Mouse (Mus musculus): ENCODE results near the gene Hnrnpr. TPM values are rescaled to one million over a fixed set of nuclear protein-coding genes. Genes with fewer than 3 reads are reported as not detected.

The Hnrnpr gene
- polyA plus RNA-seq, 1 experiment: 59.9 TPM

- TF ChIP-seq CTCF (IDR thresholded peaks at IDR 0.05; ENCODE audit: extremely low read depth, insufficient read depth, low read length): no peak
- no peak for TF ChIP-seq POLR2A (IDR thresholded peaks at IDR 0.05; ENCODE audit: extremely low read depth, insufficient read depth, low read length)
- Histone ChIP-seq H3K27ac (ENCODE audit: insufficient read depth, low read length) (no peak overlapping the region), H3K4me3 (ENCODE audit: insufficient read depth, low read length) (no peak overlapping the region), H3K4me1 (ENCODE audit: control insufficient read depth, insufficient read depth, low read length) (no peaks in the 10 kb centered on the region; the same call in 1 of the 2 replicates)
Measured at GRCm38 (mm10) chr4:136328115-136328514, 17.4 kb downstream of the Hnrnpr start.

GRCm38 (mm10) chr4:136331709-136332108 is 21.0 kb downstream of the Hnrnpr start:
- Histone ChIP-seq H3K27ac (ENCODE audit: insufficient read depth, low read length) (no peak overlapping the region), H3K4me1 (ENCODE audit: control insufficient read depth, insufficient read depth, low read length) (no peaks in the 10 kb centered on the region; the same call in 1 of the 2 replicates)
- TF ChIP-seq CTCF (IDR thresholded peaks at IDR 0.05; ENCODE audit: extremely low read depth, insufficient read depth, low read length): no peak
- TF ChIP-seq POLR2A (IDR thresholded peaks at IDR 0.05; ENCODE audit: extremely low read depth, insufficient read depth, low read length): no peak

GRCm38 (mm10) chr4:136333191-136333590 is 22.4 kb downstream of the Hnrnpr start:
- Histone ChIP-seq H3K4me1 (ENCODE audit: control insufficient read depth, insufficient read depth, low read length) (no peaks in the 10 kb centered on the region), H3K27ac (ENCODE audit: insufficient read depth, low read length) (no peak overlapping the region), H3K4me3 (ENCODE audit: insufficient read depth, low read length) (no peak overlapping the region)
- no peak for TF ChIP-seq POLR2A (IDR thresholded peaks at IDR 0.05; ENCODE audit: extremely low read depth, insufficient read depth, low read length)
- no peak for TF ChIP-seq CTCF (IDR thresholded peaks at IDR 0.05; ENCODE audit: extremely low read depth, insufficient read depth, low read length)

More at GRCm38 (mm10) chr4:136331709-136332108, 21.0 kb downstream of the Hnrnpr start:
- H3K4me3 ChIP-seq (ENCODE audit: insufficient read depth, low read length): no peak overlapping the region

- H3K27ac ChIP-seq (ENCODE audit: insufficient read depth, low read length): no peak overlapping the region
- H3K4me1 ChIP-seq (ENCODE audit: control insufficient read depth, insufficient read depth, low read length): peaks cover 1% of the 10 kb centered on the region; the same call in 1 of the 2 replicates
- H3K4me3 ChIP-seq (ENCODE audit: insufficient read depth, low read length): no peak overlapping the region
- TF ChIP-seq CTCF (IDR thresholded peaks at IDR 0.05; ENCODE audit: extremely low read depth, insufficient read depth, low read length) (no peak), POLR2A (IDR thresholded peaks at IDR 0.05; ENCODE audit: extremely low read depth, insufficient read depth, low read length) (no peak)
Measured at GRCm38 (mm10) chr4:136335065-136335464, 24.3 kb downstream of the Hnrnpr start.

GRCm38 (mm10) chr4:136337129-136337528 is 26.4 kb downstream of the Hnrnpr start:
- H3K27ac ChIP-seq (ENCODE audit: insufficient read depth, low read length): no peak overlapping the region
- H3K4me3 ChIP-seq (ENCODE audit: insufficient read depth, low read length): no peak overlapping the region
- peaks cover 1% of the 10 kb centered on the region; the same call in 1 of the 2 replicates for H3K4me1 ChIP-seq (ENCODE audit: control insufficient read depth, insufficient read depth, low read length)
- no peak for TF ChIP-seq CTCF (IDR thresholded peaks at IDR 0.05; ENCODE audit: extremely low read depth, insufficient read depth, low read length)
- no peak for TF ChIP-seq POLR2A (IDR thresholded peaks at IDR 0.05; ENCODE audit: extremely low read depth, insufficient read depth, low read length)

GRCm38 (mm10) chr4:136349616-136350015 is 38.9 kb downstream of the Hnrnpr start:
- Histone ChIP-seq H3K4me1 (ENCODE audit: control insufficient read depth, insufficient read depth, low read length) (no peaks in the 10 kb centered on the region), H3K4me3 (ENCODE audit: insufficient read depth, low read length) (no peak overlapping the region), H3K27ac (ENCODE audit: insufficient read depth, low read length) (no peak overlapping the region)
- TF ChIP-seq CTCF (IDR thresholded peaks at IDR 0.05; ENCODE audit: extremely low read depth, insufficient read depth, low read length) (no peak), POLR2A (IDR thresholded peaks at IDR 0.05; ENCODE audit: extremely low read depth, insufficient read depth, low read length) (no peak)

GRCm38 (mm10) chr4:136357026-136357425 is 46.3 kb downstream of the Hnrnpr start:
- Histone ChIP-seq H3K27ac (ENCODE audit: insufficient read depth, low read length) (no peak overlapping the region), H3K4me3 (ENCODE audit: insufficient read depth, low read length) (no peak overlapping the region), H3K4me1 (ENCODE audit: control insufficient read depth, insufficient read depth, low read length) (no peaks in the 10 kb centered on the region)
- TF ChIP-seq CTCF (IDR thresholded peaks at IDR 0.05; ENCODE audit: extremely low read depth, insufficient read depth, low read length): no peak
- no peak for TF ChIP-seq POLR2A (IDR thresholded peaks at IDR 0.05; ENCODE audit: extremely low read depth, insufficient read depth, low read length)

GRCm38 (mm10) chr4:136357429-136357828 is 46.7 kb downstream of the Hnrnpr start:
- H3K4me1 ChIP-seq (ENCODE audit: control insufficient read depth, insufficient read depth, low read length): no peaks in the 10 kb centered on the region
- H3K4me3 ChIP-seq (ENCODE audit: insufficient read depth, low read length): no peak overlapping the region
- H3K27ac ChIP-seq (ENCODE audit: insufficient read depth, low read length): no peak overlapping the region
- TF ChIP-seq CTCF (IDR thresholded peaks at IDR 0.05; ENCODE audit: extremely low read depth, insufficient read depth, low read length) (no peak), POLR2A (IDR thresholded peaks at IDR 0.05; ENCODE audit: extremely low read depth, insufficient read depth, low read length) (no peak)

- Histone ChIP-seq H3K27ac (ENCODE audit: insufficient read depth, low read length) (no peak overlapping the region), H3K4me1 (ENCODE audit: control insufficient read depth, insufficient read depth, low read length) (peaks cover 2% of the 10 kb centered on the region; the same call in 1 of the 2 replicates), H3K4me3 (ENCODE audit: insufficient read depth, low read length) (no peak overlapping the region)
- TF ChIP-seq POLR2A (IDR thresholded peaks at IDR 0.05; ENCODE audit: extremely low read depth, insufficient read depth, low read length) (no peak), CTCF (IDR thresholded peaks at IDR 0.05; ENCODE audit: extremely low read depth, insufficient read depth, low read length) (no peak)
Measured at GRCm38 (mm10) chr4:136367856-136368255, 57.1 kb downstream of the Hnrnpr start.

- H3K27ac ChIP-seq (ENCODE audit: insufficient read depth, low read length): no peak overlapping the region
- TF ChIP-seq CTCF (IDR thresholded peaks at IDR 0.05; ENCODE audit: extremely low read depth, insufficient read depth, low read length) (peak; percentile 62; the same call in 1 of the 2 replicates), POLR2A (IDR thresholded peaks at IDR 0.05; ENCODE audit: extremely low read depth, insufficient read depth, low read length) (no peak)
- peaks cover 3% of the 10 kb centered on the region; the same call in 1 of the 2 replicates for H3K4me1 ChIP-seq (ENCODE audit: control insufficient read depth, insufficient read depth, low read length)
- H3K4me3 ChIP-seq (ENCODE audit: insufficient read depth, low read length): no peak overlapping the region
Measured at GRCm38 (mm10) chr4:136369727-136370126, 59.0 kb downstream of the Hnrnpr start.

Data from cortical plate, adult 2 months (tissue).